Mouse (Mus musculus) liver, embryonic 15.5 days (tissue): ENCODE data around the gene Spag6. TPM values are rescaled to one million over a fixed set of nuclear protein-coding genes. Genes with fewer than 3 reads are reported as not detected.

Experiments
- ATAC-seq: fragments of 200-750 bp; cut with Nextera tagmentation; 2 replicates; pipeline ENCODE4 v1.8.0; 2017; ENCODE audit warnings: moderate number of reproducible peaks, mild to moderate bottlenecking, moderate library complexity; ENCODE audit not compliant: insufficient read depth
- H3K27ac ChIP-seq: fragments of 300-500 bp; sonication (generic); replicated peaks from 2 replicates; pipeline ENCODE4 v1.5.1; 2015; ENCODE audit warnings: mild to moderate bottlenecking, inconsistent platforms
- H3K27me3 ChIP-seq: fragments of 300-500 bp; sonication (generic); 2 replicates; pipeline ENCODE4 v1.6.1; 2015; ENCODE audit warnings: mild to moderate bottlenecking, inconsistent platforms
- H3K36me3 ChIP-seq: fragments of 300-500 bp; sonication (generic); replicated peaks from 2 replicates; pipeline ENCODE4 v1.6.1; 2015; ENCODE audit warnings: moderate library complexity, mild to moderate bottlenecking, inconsistent platforms
- H3K4me1 ChIP-seq: fragments of 300-500 bp; sonication (generic); replicated peaks from 2 replicates; pipeline ENCODE4 v1.6.1; 2015; ENCODE audit warnings: inconsistent platforms
- H3K4me2 ChIP-seq: fragments of 300-500 bp; sonication (generic); 2 replicates; pipeline ENCODE4 v1.6.1; 2015; ENCODE audit warnings: moderate library complexity, mild to moderate bottlenecking, inconsistent platforms
- H3K4me3 ChIP-seq: fragments of 300-500 bp; sonication (generic); replicated peaks from 2 replicates; pipeline ENCODE4 v1.5.1; 2015; ENCODE audit warnings: mild to moderate bottlenecking, inconsistent platforms
- H3K9ac ChIP-seq: fragments of 300-500 bp; sonication (generic); 2 replicates; pipeline ENCODE4 v1.6.1; 2015; ENCODE audit warnings: moderate library complexity, mild to moderate bottlenecking, inconsistent platforms
- H3K9me3 ChIP-seq: fragments of 300-500 bp; sonication (generic); replicated peaks from 2 replicates; pipeline ENCODE4 v1.6.1; 2016; ENCODE audit warnings: inconsistent platforms
- WGBS: fragments of 180-500 bp; shearing (Covaris S2); methylation state at CpG from one replicate; pipeline ENCODE4 v1.1.7; 2015; ENCODE audit warnings: mixed read lengths; ENCODE audit not compliant: insufficient replicate concordance; 5-methylcytosine and 5-hydroxymethylcytosine counted together
- polyA plus RNA-seq: library from polyadenylated mRNA; unstranded; fragments of >200 nt; fragmentation: Nextera tagmentation; extraction: Ambion mirVana; gene quantifications from 2 replicates; pipeline ENCODE4 v1.2.1, GENCODE M21; 2015

The Spag6 gene
- polyA plus RNA-seq, 1 experiment from 2014 or later = not detected

- Histone ChIP-seq H3K4me3 (peak overlapping the region; percentile 67), H3K27me3 (peaks cover 76% of the 10 kb centered on the region), H3K27ac (peak overlapping the region; percentile 71), H3K9ac (peak overlapping the region; percentile 62), H3K36me3 (no peaks in the 10 kb centered on the region), H3K4me1 (peaks cover 45% of the 10 kb centered on the region), H3K9me3 (no peaks in the 10 kb centered on the region), H3K4me2 (peak overlapping the region; percentile 86)
- ATAC-seq = peak; percentile 58
- under 1% methylated on average over 60 of the region's 64 CpGs for WGBS
Observed at GRCm38 (mm10) chr2:18676457-18676935, 17.3 kb upstream of the Spag6 start.

GRCm38 (mm10) chr2:18676936-18677491 is 16.8 kb upstream of the Spag6 start, which contains the start of gene Bmi1:
Gene Bmi1, plus strand, starts transcription at chr2:18677018.
- Histone ChIP-seq H3K4me3 (peak within 1 kb of the TSS; percentile 67), H3K4me2 (peak within 1 kb of the TSS; percentile 86), H3K4me1 (peaks cover 45% of the 10 kb centered on the region), H3K9me3 (no peaks in the 10 kb centered on the region), H3K27ac (peak within 1 kb of the TSS; percentile 71), H3K27me3 (peaks cover 75% of the 10 kb centered on the region), H3K9ac (peak within 1 kb of the TSS; percentile 62), H3K36me3 (no peaks in the 10 kb centered on the region)
- 0% methylated on average over 56 of the region's 77 CpGs for WGBS
- peak; percentile 53 for ATAC-seq

GRCm38 (mm10) chr2:18677631-18678471 is 16.0 kb upstream of the Spag6 start:
- Histone ChIP-seq H3K4me1 (peaks cover 42% of the 10 kb centered on the region), H3K9ac (peak overlapping the region; percentile 62), H3K27me3 (peaks cover 70% of the 10 kb centered on the region), H3K9me3 (no peaks in the 10 kb centered on the region), H3K36me3 (no peaks in the 10 kb centered on the region), H3K4me2 (peak overlapping the region; percentile 86), H3K4me3 (peak overlapping the region; percentile 67), H3K27ac (no peak overlapping the region)
- WGBS = under 1% methylated on average over 54 of the region's 55 CpGs
- ATAC-seq = no peak

- peaks cover 30% of the 10 kb centered on the region for H3K4me1 ChIP-seq
- WGBS = 53% methylated on average over 2 of the region's 2 CpGs
- no peak overlapping the region for H3K9ac ChIP-seq
- H3K27me3 ChIP-seq = peaks cover 74% of the 10 kb centered on the region
- H3K27ac ChIP-seq = no peak overlapping the region
- H3K4me2 ChIP-seq = no peak overlapping the region
- H3K9me3 ChIP-seq = no peaks in the 10 kb centered on the region
- H3K4me3 ChIP-seq = no peak overlapping the region
- H3K36me3 ChIP-seq = peaks cover 7% of the 10 kb centered on the region; the same call in 1 of the 2 replicates
- ATAC-seq = no peak
Observed at GRCm38 (mm10) chr2:18679701-18680100, 14.1 kb upstream of the Spag6 start.

GRCm38 (mm10) chr2:18680501-18680900 is 13.3 kb upstream of the Spag6 start:
- Histone ChIP-seq H3K4me1 (peaks cover 30% of the 10 kb centered on the region), H3K27ac (no peak overlapping the region), H3K27me3 (peaks cover 72% of the 10 kb centered on the region), H3K4me3 (peak overlapping the region; percentile 34), H3K36me3 (peaks cover 7% of the 10 kb centered on the region; the same call in 1 of the 2 replicates), H3K4me2 (peak overlapping the region; percentile 62), H3K9me3 (no peaks in the 10 kb centered on the region), H3K9ac (no peak overlapping the region)
- WGBS = 1% methylated on average over 4 of the region's 4 CpGs
- ATAC-seq = no peak

GRCm38 (mm10) chr2:18680961-18681360 is 12.9 kb upstream of the Spag6 start:
- Histone ChIP-seq H3K4me3 (peak overlapping the region; percentile 34), H3K36me3 (peaks cover 7% of the 10 kb centered on the region; the same call in 1 of the 2 replicates), H3K27me3 (peaks cover 70% of the 10 kb centered on the region), H3K4me1 (peaks cover 26% of the 10 kb centered on the region), H3K27ac (no peak overlapping the region), H3K9me3 (no peaks in the 10 kb centered on the region), H3K9ac (no peak overlapping the region), H3K4me2 (peak overlapping the region; percentile 62)
- WGBS = 5% methylated on average over 28 of the region's 29 CpGs
- ATAC-seq = no peak

- Histone ChIP-seq H3K9me3 (no peaks in the 10 kb centered on the region), H3K36me3 (peaks cover 7% of the 10 kb centered on the region; the same call in 1 of the 2 replicates), H3K4me1 (peaks cover 17% of the 10 kb centered on the region), H3K4me3 (no peak overlapping the region), H3K4me2 (no peak overlapping the region), H3K27ac (no peak overlapping the region), H3K27me3 (peaks cover 72% of the 10 kb centered on the region), H3K9ac (no peak overlapping the region)
- no peak for ATAC-seq
- WGBS = 68% methylated on average over 5 of the region's 5 CpGs
Observed at GRCm38 (mm10) chr2:18684062-18684461, 9.8 kb upstream of the Spag6 start.

- H3K9me3 ChIP-seq = no peaks in the 10 kb centered on the region
- no peak overlapping the region for H3K4me2 ChIP-seq
- H3K27ac ChIP-seq = no peak overlapping the region
- no peak for ATAC-seq
- H3K36me3 ChIP-seq = peaks cover 7% of the 10 kb centered on the region; the same call in 1 of the 2 replicates
- 39% methylated on average over 6 of the region's 6 CpGs for whole genome bisulfite sequencing
- no peak overlapping the region for H3K9ac ChIP-seq
- no peak overlapping the region for H3K4me3 ChIP-seq
- peaks cover 21% of the 10 kb centered on the region for H3K4me1 ChIP-seq
- H3K27me3 ChIP-seq = peaks cover 72% of the 10 kb centered on the region
Observed at GRCm38 (mm10) chr2:18686386-18686785, 7.4 kb upstream of the Spag6 start.

- Histone ChIP-seq H3K9me3 (no peaks in the 10 kb centered on the region), H3K27ac (no peak overlapping the region), H3K27me3 (peaks cover 73% of the 10 kb centered on the region), H3K4me3 (no peak overlapping the region), H3K4me2 (no peak overlapping the region), H3K36me3 (peaks cover 7% of the 10 kb centered on the region; the same call in 1 of the 2 replicates), H3K4me1 (peaks cover 21% of the 10 kb centered on the region), H3K9ac (no peak overlapping the region)
- no peak for ATAC-seq
- WGBS = 24% methylated on average over 8 of the region's 8 CpGs
Observed at GRCm38 (mm10) chr2:18686826-18687519, 6.9 kb upstream of the Spag6 start.

- Histone ChIP-seq H3K9ac (no peak overlapping the region), H3K4me2 (no peak overlapping the region), H3K27me3 (peaks cover 77% of the 10 kb centered on the region), H3K9me3 (no peaks in the 10 kb centered on the region), H3K4me3 (no peak overlapping the region), H3K36me3 (peaks cover 7% of the 10 kb centered on the region; the same call in 1 of the 2 replicates), H3K27ac (no peak overlapping the region), H3K4me1 (peaks cover 21% of the 10 kb centered on the region)
- no peak for ATAC-seq
- 4% methylated on average over 9 of the region's 9 CpGs for WGBS
Observed at GRCm38 (mm10) chr2:18687671-18688170, 6.1 kb upstream of the Spag6 start.
